Mouse (Mus musculus) Muller cell, postnatal 12 days (primary cell): Measurements from ENCODE around the gene Ets1.

Source experiments
- DNase-seq: peaks from one replicate; pipeline ENCODE4 v3.0.0-alpha.2; 2015; ENCODE audit errors: inconsistent ontology term

Gene Ets1

DNA sequence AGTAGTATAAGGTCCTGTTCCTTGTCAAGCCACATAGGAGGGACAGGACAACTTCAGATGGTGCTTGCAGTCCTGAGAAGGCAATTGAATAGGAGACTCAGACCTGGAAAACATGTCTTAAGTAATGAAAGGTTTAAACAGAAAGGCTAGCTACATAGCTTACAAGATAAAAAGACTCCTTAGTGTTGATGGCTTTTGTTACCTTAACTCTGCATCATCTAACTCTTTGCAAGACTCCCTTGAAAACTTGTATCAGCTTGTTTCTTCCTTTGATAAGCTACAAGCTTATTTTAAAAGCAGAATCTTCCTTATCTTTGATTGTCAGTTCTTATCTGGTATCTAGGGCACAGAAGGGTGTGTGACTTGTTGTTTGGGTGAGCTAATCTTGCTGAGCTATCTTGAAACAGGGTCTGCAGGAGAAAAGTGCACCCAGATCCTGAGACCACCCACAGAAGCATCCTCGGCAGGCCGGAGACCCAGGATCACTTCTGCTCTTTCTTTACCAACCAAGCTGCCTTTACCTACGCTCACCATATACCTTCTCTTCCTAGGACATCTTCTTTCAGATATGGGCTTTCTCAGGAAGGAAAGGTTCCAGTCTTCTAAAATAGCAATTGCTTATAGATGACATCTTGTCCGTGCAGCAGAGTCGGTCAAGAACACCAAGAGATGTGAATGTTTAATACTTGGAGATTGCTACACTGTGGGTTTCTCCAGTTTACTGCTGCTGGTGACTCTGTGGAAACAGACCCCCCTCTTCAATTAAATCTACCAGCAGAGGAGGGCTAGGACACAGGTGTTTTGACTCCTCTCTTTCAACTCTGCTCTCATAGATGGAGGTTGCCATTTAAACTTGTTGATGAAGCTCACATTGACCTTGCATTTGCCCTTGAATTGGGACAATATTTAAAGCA lies 19.2 kb upstream of the Ets1 start:
- no peak for DNase-seq

DNA sequence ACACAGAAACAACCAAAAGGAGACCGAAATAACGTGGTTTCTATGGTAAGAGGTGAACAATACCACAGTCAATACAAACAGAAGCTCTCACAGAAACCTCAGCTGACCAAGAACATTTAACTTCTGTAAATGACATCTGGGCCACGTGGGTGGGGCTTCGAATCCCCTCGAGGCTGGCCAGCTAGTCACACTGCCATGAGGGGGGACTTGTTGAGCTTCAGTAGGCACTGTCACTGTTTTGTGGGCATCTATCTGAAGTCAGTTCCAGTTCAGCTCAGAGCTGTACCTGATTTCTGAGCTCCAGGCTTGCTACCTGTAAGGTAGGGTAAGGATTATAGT lies 18.6 kb upstream of the Ets1 start:
- DNase-seq = no peak

DNA sequence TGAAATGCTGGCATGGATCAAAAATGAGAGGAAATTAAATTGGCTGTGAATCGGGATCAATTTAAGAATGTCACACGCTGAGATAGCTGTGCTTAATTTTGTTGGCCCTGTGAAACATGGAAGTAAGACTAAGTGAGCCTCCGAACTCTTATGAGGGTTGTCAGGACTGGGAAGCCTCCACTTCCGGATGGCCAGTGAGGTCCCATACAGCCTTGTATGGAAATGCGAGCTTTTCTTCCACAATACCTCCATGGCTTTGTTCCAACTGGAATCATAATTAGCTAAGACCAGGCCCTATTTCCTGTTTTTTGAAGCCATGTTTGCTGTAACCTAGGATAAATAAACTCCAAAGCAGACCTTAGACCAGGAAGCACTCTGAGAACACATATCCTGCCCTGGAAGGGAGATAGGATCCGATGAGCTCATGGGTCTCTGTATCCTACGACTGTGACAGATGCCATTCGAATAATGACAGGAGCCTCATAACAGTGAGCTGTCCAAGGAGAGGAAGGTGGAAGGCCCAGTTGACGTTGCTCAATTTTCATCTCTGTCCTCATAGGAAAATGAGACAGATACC lies 17.4 kb upstream of the Ets1 start:
- DNase-seq = no peak

DNA sequence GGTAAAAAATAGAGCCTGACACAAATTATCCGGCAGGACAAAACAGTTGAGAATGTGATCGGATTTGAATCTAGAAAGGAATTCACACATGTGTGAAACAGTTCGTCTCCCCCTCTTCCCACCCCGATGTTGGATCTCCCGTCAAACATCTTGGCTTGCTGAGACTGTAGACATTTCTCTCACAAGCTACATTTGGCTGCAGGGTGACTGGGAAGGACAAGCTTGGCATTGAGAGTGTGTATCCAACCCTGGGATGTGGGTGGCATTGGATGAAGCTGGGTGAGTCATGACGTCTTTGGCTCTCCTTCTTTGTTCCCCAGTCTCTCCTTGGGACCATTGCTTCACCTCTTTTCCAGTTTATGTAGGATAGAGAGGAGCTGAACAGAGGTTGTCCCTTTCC lies 16.4 kb upstream of the Ets1 start:
- DNase-seq = no peak

DNA sequence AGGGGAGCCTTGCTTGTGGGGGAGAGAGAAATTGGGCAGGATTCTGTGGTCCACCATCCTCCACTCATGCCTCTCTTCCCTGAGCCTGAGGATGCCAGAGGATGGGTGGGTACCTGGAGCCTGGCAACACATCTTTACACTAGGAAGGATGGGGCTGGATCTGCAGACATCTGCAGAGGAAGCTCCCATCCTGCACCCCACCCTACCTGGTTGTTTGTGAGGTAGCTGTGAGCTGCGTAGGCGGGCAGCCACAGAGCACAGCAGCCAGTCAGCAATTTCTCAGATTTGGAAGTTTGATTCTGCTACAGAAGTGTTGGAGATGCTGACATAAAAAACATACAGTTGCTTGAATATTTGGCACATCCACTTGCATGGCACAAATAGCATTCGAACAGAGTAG lies 15.6 kb upstream of the Ets1 start:
- no peak for DNase-seq

DNA sequence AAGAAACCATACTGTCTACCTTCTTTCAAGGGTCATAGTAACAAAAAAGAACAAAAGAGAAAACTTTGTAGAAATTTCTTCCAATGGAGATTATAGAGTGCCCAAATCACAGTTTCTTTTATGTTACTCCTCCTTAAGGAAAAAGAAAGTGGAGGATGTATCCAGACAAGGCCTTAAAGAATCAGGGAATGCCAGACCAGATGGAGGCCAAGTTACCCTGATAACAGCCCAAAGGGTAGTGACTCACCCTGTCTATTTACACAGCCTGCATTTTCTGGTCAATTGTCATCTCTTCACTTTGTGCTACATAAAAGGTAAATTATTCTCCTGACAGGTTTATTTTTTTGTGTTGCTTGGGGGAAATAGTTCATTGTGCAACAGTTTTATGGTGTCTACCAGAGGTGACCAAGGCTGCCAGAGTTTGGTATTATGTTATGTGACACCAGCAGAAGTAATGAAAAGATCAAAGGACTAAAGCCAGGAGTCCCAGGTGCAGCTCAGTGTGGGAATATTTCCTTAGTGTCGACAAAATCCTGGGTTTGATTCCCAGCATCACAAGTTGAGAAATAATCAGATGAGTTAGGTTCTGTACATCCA lies 6.5 kb upstream of the Ets1 start:
- peak; percentile 67 for DNase-seq

DNA sequence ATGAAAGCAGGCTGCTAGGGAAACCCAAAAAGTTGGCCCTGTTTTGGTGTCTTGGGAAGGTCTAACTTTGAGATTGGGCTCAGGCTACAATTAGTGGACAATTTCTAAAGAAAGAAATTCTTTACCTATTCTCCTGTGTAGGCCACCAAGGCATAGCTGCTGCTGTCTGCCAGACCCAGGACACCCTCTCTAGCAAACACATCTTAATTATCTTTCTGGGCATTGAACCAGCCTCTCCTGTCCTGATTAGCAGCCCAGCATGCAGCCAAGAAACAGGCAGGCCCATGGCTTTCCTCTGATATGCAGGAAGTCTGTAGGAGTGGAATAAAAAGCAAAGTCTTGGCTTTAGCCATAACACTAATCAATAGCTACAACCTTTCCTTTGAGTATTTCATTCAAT lies 4.7 kb upstream of the Ets1 start:
- peak; percentile 39 for DNase-seq

DNA sequence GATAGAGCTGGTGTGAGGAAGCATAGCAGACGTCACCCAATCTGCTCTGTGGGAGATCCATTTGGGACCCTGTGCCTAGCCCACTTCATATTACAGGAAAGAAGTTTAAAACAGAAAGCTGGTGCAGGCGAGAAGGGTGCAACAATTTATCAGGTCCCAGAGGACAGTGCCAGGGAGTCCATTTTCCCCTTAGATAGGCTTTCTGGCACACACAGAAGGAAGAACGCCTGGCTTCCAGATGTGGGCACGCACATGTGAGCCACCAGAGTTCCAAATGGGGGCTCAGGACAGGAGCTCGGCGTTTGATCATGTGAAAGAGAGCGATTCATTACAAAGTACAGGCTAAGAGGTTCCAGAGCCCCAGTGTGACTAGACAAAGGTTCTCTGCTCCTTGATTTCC lies 3.8 kb upstream of the Ets1 start:
- DNase-seq = no peak

DNA sequence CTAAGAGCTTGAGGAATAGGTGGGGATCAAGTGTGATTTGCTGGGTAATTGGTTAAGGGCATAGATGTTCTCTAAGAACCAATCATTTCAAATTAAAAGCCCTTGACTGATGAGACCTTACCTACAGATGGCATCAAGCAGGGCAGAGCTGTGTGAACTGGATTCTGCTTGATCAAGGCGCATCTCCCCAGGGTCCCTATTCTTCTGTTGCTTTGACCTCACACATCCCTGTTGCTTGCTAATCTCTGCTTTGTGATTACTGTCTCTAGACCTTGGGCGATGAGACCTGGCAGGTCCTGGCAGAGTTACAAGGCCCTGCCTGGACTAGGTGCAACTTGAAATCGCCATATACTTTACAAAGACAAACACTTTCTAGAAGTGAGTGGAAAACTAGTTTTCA lies 9.0 kb downstream of the Ets1 start:
- no peak for DNase-seq

DNA sequence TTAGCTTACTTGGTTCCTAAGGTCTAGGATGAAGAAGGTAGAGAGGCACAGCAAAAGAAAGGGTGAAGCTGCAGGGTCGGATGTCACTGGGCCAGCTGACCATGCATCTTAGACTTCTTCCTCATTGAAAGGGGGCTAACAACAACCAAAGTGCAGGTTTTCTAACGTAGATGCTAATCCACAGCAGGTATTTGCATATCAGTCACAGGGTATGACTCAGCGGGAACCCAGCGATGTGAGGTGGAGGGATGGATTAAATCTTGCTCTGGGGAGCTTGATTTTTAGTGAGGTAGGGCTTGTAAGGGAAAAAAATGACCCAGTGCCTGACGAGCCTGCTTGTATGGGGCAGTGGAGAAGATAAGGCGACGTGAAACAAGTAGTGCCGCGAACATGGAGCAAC lies 9.5 kb downstream of the Ets1 start:
- DNase-seq = no peak

DNA sequence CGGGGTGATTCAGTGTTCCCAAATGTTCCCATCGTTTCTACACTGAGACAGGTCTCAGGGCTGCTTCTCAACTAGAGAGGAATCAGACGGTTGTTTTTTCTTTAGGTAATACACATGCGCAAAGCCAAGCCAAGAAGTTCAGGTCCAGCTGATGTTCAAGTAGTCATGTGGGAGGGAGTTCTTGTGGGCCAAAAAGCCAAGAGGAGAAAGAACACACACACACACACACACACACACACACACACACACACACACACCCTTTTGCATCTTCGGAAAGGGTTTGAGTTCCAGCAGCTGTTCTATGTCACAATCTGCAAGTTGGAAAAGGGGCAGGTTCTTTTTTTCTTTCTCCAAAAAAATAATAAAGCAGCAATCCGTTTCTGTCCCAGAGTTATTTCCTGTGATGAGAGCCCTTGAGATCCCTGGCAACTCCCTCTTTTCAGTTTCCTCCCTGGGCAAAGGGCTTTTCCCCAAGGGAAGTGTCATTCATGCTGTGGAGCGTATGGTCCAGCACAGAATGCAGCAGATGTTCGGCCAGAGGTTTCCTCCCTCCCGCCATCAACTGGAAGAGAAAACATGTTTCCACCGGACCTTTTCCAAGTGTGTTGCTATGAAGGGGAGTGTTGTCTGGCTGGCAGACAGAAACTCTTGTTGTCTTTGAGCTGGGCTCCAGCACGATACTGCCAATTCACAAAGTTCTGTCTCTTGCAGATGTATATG lies 10.7 kb downstream of the Ets1 start:
- DNase-seq = no peak

DNA sequence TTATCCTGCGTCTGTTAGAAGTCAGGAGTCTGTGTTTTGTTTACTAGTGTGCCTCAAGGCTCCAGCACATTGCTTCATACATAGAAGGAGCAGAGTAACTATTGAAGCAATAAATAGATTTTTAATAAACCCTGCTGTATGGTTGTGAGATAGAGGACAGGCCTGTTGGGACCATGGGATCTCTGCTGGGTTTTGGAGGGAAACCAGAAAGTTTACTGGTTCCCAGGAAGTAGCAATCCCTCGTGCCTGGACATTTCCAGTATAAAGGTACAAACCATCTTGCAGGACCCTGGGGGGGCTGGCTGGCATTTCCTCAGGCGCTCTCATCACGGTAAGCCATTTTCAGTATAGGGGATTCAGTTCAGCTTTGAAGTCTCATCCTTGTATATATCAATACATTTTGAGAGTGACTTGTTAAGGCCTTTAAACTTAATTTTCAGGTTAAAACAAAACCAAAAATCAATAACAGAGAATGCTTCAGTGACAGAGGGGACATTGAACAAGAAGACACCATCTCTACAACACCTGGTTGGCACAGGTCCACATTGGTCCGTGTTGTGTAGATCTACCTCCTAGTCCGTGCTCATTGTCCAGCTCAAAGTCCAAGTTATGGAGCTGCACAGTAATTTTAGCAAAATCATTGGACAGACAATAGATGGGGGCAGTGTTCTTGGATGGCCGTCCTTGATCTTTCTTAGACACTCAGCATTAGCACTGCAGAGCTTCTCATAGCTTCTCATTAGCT lies 11.7 kb downstream of the Ets1 start:
- no peak for DNase-seq

DNA sequence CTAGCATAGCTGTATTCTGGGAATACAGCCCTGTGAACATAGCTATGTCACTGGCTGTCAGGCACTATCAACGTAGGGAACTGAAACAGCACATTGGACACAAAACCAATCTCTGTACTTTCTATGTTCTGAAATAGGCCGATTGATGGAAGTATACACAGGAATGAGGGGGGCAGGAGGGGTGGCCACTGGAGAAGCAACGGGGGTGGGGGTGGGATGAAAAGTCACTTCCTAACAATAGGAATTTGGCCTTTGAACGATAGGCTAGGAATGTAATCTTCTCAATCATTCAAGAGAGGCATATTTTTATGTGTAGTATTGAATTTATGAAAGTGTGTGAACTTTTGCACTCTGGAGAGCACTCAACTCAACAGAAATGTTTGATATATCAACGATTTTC lies 12.3 kb downstream of the Ets1 start:
- no peak for DNase-seq

DNA sequence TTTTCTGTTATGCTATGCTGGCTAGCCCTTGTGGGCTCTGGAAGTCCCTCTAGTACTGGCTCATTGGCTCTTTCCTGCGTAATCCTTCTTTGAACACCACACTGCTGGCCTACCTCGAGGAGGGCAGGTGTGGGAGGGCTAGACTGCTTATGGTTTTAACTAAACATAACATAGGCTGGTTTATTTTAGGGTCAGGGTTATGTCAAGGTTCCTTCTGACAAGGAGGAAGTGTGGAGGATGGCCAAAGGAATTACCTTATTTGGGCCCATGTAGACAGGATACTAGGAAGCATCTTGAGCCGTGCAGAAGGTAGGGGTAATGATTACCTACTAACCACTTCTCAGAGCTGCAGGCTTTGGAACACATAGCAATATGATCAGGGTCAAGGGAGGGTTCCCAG lies 14.7 kb downstream of the Ets1 start:
- no peak for DNase-seq

DNA sequence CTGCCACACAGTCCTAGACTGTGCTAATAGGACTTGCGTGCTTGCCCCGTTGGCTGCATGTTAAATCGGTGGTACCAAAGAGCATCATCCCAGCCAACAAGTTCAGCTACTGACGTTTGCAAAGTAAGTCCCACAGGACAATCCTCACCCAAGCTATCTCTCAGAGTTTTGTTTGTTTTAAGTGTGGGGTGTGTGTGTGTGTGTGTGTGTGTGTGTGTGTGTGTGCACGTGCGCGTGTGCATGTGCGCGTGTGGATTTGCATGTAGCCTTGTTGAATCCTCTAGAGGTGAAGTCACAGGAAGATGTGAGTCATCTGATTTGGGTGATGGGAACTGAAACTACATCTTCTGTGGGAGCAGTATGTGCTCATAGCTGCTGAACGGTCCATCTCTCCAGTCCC lies 16.1 kb downstream of the Ets1 start:
- no peak for DNase-seq

DNA sequence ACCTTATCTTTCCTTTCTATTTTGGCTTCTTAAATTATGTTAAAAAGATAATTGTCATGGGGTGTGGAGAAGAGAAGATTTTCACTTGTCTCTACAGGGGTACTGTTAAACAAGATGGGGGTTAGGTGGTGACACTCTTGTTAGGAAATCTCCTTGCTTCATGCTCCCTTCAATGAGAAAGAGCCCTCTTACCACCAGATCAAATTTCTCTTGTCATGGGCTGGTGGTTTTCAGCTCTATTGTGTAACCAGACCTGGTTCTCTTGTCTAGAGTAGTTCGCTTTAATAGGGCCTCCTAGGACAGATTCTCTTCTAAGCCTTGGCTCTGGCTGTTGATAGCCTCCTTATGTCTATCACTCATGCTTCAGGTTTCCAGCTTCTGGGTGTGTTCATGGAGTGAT lies 18.3 kb downstream of the Ets1 start:
- DNase-seq = no peak

DNA sequence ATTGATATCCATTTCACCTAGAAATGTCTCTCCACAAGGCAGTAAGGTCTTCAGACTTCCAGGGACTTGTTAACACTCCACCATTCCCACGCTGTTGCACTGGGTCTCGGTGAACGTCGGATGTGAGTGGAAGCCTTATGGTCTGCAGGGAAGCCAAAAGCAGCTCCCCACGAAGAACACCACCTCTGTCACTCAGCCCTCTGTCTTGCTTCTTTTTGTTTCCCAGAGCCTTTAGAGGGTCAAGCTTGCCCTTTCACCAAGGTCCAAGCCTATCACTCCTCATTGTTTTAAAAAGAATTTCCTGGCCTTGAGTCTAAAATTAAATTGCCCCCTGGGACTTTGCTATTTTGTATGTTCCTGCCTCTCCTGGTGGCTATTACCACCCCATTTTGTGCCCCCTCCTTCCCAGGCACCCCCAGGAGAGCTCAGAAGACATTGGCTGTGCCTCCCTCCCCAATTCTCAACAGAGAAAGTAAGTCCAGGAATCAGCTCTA lies 20.4 kb downstream of the Ets1 start:
- no peak for DNase-seq

DNA sequence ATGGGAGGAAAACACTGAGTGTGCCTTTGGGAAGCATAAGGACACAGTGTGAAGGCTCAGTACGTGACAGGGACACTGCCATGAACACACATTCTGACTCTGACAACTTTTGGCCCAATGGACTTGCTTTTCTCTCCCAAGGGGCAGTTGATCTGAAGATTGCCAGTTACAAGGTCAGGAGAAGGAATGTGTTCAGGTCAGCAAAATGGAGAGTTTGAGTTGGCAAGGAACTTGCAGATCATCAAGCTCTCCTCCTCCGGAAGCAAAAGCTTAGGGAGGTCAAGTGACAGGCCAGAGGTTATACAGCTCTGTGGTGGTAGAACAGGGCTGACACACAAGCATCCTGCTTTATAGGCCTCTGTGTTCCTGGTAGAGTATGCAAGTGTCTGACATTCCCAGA lies 21.1 kb downstream of the Ets1 start:
- DNase-seq = no peak

DNA sequence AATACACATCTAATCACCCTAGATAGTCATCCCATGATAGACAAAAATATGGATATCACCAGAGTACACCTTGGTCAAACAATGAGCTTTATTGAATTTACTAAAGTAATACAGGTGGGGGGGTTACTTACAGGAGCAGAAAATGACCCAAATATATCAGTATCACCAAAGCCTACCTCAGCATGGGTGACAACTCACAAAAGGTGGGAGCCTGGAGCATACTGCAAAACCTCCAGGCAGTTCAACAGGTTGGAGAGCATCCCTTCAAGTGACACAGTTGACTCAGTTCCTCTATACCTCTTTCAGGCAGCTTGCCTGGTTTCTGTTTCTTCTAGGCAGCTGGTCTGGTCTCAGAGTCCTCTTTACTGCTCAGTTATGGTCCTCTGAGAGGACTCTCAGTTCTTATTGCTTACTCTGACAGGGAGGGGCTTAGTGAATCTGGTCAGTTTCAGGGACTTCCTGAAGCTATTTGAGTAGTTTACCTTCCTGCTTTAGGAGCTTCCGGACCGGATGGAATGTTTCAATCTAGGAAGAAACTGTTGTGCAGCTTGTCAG lies 24.5 kb downstream of the Ets1 start:
- no peak for DNase-seq

DNA sequence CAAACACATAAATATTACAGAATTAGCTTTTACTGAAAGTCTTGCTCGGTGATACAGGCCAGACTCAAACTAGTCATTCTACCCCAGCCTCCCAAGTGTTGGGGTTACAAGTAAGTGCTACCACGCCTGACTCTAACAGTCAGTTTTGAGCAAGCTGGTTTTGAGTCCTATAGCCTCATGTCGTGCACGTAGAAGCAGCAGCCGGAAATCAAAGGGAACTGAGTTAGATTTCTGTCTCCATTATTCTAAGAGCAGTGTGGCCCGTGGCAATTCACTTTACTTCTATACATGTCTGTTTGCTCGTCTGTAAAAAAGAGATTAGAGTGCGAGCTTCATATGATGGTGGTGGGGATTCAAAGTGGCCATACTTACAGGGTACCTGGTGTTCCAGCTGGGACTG lies 25.1 kb downstream of the Ets1 start:
- DNase-seq = no peak

DNA sequence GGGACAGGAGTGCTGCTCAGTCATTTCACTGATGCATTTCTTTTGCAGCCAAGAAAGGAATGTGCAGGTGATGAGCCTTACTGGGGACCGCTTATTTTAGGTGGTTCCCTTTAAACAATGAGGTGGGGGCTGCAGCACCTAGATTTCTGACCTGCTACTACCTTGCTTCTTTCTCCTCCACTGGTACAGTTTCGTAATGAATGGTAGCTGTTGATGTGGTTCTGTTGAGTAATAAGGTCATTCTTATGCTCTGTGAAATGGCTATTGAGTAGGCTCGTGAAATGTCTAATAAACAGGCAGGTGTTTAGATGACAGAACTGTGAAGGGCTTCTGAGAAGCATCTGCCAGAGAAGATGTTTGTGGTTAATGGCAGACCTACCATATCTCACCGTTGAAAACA lies 25.5 kb downstream of the Ets1 start:
- no peak for DNase-seq
